Mouse (Mus musculus): ENCODE data around the gene Esyt1. TPM values are rescaled to one million over a fixed set of nuclear protein-coding genes. Genes with fewer than 3 reads are reported as not detected.

The Esyt1 gene
- polyA plus RNA-seq (2012; rRNA removed) = 22.8 and 23.2 TPM in 2 replicates

DNA sequence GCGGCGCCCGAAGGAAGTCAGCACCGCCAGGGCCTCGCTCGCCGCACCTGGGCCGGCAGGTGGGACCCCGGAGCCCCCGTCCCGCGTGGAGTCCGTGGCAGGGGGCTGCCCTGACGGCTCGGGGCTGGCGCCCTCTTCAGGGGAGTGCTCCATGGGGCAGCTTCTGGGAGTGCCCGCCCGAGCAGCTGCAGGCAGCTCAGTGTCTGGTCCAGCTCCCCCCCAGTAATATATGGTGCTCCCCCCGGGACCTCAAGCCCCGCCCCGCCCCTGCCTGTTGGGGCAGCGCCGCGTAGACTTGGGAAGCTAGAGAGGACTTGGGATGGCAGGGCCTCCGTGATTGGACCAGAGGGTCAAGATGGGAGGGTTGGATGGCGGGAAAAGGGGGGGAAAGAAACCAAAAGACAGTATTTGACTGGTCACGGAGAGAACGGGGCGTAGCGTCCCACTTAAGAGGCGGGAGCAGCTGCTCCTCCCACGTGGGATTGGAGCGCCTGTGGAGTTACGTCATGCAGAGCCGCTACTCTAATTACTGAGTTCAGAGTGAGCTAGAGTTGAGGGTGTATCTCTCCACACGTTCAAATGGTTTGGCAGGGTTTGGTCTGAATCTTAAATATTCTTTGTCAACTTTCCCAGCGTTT is at the start of gene Esyt1:
Gene Esyt1 (minus strand): TSS at position 201 of the 638 bp plus-strand sequence.

DNA sequence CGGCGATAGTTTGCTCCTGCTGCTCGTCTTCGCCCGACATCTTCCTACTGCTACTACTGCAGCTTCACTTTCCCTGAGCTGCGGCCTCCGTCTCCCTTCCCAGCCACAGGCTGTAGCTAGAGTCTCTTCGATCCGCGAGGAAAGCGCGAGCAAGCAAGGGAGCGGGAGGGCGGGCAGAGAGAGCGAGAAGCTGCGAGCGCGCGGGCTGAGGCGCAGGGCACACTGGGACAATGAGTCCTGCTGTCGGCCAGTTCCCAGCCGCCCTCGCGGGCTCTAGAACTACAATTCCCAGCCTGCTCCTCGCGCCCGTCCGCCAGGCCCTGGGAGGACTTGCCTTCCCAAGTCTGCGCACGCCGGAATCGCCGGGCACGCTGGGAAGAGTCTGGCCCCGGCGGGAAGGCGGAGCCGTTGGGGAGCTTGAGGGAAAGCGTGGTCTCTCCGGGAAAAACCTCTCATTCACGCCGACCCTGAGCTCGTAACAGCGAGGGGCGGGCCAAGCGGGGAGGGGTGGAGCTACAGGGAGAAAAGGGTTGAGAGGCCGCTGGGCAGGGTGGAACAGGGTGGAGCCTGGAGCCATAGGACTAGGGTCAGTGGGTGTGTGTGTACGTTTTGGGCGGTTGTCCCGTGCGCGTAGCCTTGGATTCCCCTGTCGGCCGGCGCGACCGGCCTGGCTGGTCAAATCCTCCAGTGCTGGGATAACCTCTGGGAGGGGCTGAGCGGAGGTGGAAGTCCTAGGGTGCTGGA is 40.3 kb upstream of the Esyt1 start, which contains the start of gene Pa2g4:
Gene Pa2g4 (minus strand): TSS at position 200 of the 744 bp plus-strand sequence.

DNA sequence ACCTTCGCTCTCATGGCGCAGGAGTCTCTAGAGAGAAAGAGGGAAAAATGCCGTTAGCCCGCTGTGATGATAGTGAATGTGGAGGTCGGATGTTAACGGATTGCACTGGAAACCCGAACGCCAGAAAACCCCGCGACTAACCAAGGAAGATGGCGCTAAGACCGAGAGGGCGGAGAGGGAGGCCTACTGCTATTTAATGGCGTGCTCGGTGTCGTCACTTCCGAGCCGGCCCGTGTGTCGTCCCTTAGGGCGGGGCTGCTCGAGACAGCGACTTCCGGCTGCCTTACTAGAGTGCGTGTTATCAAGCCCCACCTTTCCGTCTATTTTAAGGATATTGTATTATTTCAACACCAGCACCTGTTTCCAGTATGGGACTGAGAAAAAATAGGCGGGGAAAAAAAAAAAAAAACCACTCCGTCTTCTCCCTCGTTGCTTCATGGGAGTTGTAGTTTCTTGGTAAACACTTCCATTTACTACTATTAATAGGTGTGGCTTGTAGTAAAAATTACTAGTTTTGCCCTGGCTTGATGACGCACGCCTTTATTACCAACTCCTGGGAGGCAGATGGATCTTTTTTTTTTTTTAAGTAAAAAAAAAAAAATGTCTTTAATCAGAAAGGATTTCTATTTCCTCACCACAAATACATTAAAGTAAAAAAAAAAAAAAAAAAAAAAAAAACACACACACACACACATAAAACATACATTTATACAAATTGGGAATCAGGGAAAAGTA is 23.4 kb upstream of the Esyt1 start, which contains the start of gene Rpl41:
Gene Rpl41 (minus strand): TSS at position 359 of the 735 bp plus-strand sequence.

DNA sequence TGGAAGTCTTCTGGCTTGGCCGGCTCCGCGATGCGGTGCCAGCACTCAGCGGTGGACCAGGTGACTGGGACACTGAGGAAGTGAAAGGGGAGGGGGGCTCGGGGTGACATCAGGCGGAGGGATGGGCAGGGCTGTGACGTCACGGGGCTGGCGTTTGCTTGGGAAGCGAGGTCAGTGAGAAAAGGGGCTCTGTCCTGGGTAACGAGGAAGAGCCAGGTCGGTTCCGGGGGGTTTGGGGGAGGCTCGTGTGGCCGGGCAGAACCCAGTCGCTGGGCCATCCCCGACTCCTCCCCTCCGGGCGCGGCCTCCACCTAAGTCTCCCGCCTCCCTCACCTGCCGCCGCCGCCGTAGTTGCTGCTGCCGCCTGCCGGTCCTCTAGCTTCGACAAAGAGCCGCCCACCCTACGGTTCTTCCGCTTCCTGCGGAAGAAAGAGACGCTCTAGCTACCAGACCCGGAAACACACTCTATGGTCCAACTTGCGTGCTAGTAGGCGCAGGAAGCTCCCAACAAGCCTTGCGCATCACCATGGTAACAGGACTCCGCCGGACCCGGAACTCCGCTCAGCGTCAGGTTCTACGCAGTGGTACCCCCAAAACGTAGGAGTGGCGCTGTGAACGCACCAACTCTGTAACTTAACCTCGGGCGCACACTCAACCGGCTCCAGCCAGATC is 21.8 kb upstream of the Esyt1 start, which contains the start of gene Zc3h10:
Gene Zc3h10 (minus strand): TSS at position 414 of the 672 bp plus-strand sequence.

DNA sequence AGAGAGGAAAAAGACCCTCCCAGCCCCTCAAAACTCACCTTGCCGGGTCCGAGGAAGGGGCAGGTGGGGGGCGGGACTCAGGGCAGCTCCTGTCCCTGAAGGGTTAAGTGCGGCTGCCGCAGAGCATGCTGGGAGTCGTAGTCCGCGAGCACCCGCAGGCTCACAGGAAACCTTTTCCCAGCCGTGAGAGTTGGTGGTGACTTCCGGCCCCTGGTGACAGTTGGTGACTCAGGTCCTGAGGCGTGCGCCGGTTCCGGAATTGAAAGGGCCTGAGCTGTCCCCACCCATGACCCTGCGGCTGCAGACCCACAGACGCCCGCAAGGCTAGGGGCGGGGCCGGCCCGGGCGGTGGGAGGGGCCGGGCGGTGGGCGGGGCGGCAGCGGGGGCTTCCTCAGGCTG is 27.1 kb downstream of the Esyt1 start, which contains the start of gene Myl6b:
Gene Myl6b (minus strand): TSS at position 96 of the 400 bp plus-strand sequence.

DNA sequence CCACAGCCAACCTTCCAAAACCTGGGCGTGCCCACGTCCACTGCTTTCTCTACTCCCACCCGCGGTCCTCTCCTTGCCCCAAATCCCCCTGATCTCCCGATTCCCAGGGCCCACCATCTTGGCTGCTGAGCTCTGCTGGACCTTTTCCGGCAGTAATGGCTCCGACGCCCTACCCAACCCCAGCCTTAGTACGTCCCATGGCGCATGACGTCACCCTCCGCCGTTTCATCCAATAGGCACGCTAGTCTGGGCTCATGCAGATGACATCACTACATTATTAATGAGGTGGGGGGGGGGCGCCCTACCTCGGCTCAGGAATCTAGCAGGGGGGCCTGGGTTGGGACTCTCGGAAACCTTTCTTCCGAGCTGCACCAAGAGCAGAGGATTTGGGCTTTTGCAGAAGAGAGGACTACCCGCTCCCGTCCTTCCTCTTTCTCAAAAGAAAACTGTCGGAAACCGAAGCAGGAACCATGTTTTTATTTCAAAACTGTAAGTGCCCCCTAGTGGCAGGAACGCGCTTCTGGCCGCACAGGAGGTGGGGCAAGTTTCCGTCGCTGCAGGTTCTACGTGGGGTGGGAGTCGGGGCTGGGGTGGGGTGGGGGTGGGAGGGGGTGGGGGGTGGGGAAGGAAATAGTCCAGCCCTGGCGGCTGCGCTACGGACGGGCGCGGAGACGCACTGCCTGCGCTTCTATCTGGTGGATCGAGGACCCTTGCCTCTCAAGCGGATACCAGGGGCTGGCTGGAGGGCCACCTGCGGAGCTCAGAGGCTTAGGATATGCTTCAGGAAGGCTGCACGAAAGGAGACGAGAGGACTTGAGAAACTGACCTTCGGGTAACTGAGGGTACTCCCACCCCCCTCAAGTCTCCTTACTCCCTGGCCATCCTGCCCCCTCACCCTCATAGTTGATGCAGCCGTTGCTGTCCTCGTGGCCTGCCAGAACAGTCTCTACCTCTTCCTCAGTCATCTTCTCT is 31.7 kb downstream of the Esyt1 start, which contains the start of gene Myl6:
Gene Myl6 (minus strand): TSS at position 451 of the 972 bp plus-strand sequence.

Other genes with a start within 250 kb of the Esyt1 start
- 0.04 TPM in 1 of 2 replicates, not detected in the other for gene Il23a, start 227.1 kb downstream of the Esyt1 start, polyA plus RNA-seq (2012; rRNA removed)
- gene Pan2, start 222.5 kb downstream of the Esyt1 start, polyA plus RNA-seq (2012; rRNA removed) = 5.9 and 9.0 TPM in 2 replicates
- gene Cnpy2, start 203.4 kb downstream of the Esyt1 start, polyA plus RNA-seq (2012; rRNA removed) = 10.5 and 16.3 TPM in 2 replicates
- 146 and 160 TPM in 2 replicates for gene Cs, start 188.1 kb downstream of the Esyt1 start, polyA plus RNA-seq (2012; rRNA removed)
- gene Coq10a, start 156.9 kb downstream of the Esyt1 start, polyA plus RNA-seq (2012; rRNA removed) = 8.6 and 9.5 TPM in 2 replicates
- 7.5 and 9.2 TPM in 2 replicates for gene Ankrd52, start 148.8 kb downstream of the Esyt1 start, polyA plus RNA-seq (2012; rRNA removed)
- gene Slc39a5, start 124.6 kb downstream of the Esyt1 start, polyA plus RNA-seq (2012; rRNA removed) = 0.83 and 0.84 TPM in 2 replicates
- gene Nabp2, start 114.4 kb downstream of the Esyt1 start, polyA plus RNA-seq (2012; rRNA removed) = 9.5 and 10.9 TPM in 2 replicates
- gene Rnf41, start 114.2 kb downstream of the Esyt1 start, polyA plus RNA-seq (2012; rRNA removed) = 7.1 and 8.2 TPM in 2 replicates
- gene Smarcc2, start 66.6 kb downstream of the Esyt1 start, polyA plus RNA-seq (2012; rRNA removed) = 32.1 and 38.8 TPM in 2 replicates
- 404 and 639 TPM in 2 replicates for gene Myl6, start 31.7 kb downstream of the Esyt1 start, polyA plus RNA-seq (2012; rRNA removed)
- gene Myl6b, start 27.2 kb downstream of the Esyt1 start, polyA plus RNA-seq (2012; rRNA removed) = 1.6 and 1.9 TPM in 2 replicates
- 6.9 and 7.8 TPM in 2 replicates for gene Zc3h10, start 21.9 kb upstream of the Esyt1 start, polyA plus RNA-seq (2012; rRNA removed)
- 1,075 and 1,307 TPM in 2 replicates for gene Rpl41, start 23.4 kb upstream of the Esyt1 start, polyA plus RNA-seq (2012; rRNA removed)
- gene Pa2g4, start 40.1 kb upstream of the Esyt1 start, polyA plus RNA-seq (2012; rRNA removed) = 4.8 and 7.2 TPM in 2 replicates
- 15.2 and 18.8 TPM in 2 replicates for gene Erbb3, start 63.8 kb upstream of the Esyt1 start, polyA plus RNA-seq (2012; rRNA removed)
- 506 and 586 TPM in 2 replicates for gene Rps26, start 100.9 kb upstream of the Esyt1 start, polyA plus RNA-seq (2012; rRNA removed)
- gene Ikzf4, start 120.1 kb upstream of the Esyt1 start, polyA plus RNA-seq (2012; rRNA removed) = 0.70 and 0.71 TPM in 2 replicates
- 19.1 and 36.0 TPM in 2 replicates for gene Suox, start 148.2 kb upstream of the Esyt1 start, polyA plus RNA-seq (2012; rRNA removed)
- 35.8 and 44.6 TPM in 2 replicates for gene Rab5b, start 170.4 kb upstream of the Esyt1 start, polyA plus RNA-seq (2012; rRNA removed)
- gene Pmel, start 178.3 kb upstream of the Esyt1 start, polyA plus RNA-seq (2012; rRNA removed) = 1.5 and 1.8 TPM in 2 replicates
- gene Cdk2, start 179.2 kb upstream of the Esyt1 start, polyA plus RNA-seq (2012; rRNA removed) = 4.8 and 7.7 TPM in 2 replicates
- gene Dgka, start 219.0 kb upstream of the Esyt1 start, polyA plus RNA-seq (2012; rRNA removed) = 11.9 and 18.1 TPM in 2 replicates
- gene Pym1, start 222.0 kb upstream of the Esyt1 start, polyA plus RNA-seq (2012; rRNA removed) = 7.1 and 7.7 TPM in 2 replicates

All from stomach, adult 2 months (tissue).